Mouse (Mus musculus): ENCODE results near the gene Dqx1. TPM values are rescaled to one million over a fixed set of nuclear protein-coding genes. Genes with fewer than 3 reads are reported as not detected.

Gene Dqx1
- polyA plus RNA-seq, 2 experiments from 2014 or later = 1.5 to 1.6 TPM

DNA sequence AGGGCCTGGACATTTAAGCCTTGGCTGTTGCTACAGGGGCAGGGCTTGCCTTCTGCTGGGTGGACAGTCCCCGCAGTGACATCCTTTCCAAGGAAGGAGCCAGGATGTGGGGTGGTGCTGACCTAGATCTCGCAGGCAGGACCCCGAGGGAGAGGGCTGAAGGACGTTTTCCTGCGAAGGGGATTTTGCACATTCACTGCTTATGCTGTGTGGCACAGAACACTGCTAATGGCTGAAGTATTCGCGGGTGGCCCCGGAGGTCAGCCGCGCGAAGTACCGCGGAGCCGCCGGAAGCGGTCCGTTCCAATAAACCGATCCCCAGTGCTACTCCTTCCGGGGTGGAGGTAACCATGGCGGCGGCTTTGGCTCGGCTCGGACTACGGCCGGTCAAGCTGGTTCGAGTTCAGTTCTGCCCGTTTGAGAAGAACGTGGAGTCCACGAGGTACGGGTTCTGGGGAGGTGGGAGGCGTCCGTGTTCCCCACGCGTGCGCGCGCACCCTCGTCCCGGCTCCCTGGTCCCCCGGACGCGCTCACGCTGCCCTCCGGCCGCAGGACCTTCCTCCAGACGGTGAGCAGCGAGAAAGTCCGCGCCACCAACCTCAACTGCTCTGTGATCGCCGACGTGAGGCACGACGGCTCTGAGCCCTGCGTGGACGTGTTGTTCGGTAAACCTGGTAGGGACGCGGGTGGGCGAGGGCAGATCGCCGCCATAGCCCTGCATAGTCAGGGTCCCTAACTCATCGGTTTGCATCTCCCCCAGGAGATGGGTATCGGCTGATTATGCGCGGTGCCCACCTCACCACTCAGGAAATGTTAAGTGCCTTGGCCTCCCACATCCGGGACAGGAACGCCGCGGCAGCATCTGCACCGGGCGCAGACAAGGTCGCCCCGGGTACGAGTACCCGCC, 51.4 kb downstream of the Dqx1 start, which contains the start of gene Mrpl53:
TSS of gene Mrpl53 (plus strand) at position 279 of the 907 bp plus-strand sequence.
- ATAC-seq = peak; percentile 77

GRCm38 (mm10) chr6:83111510-83112136, 54.0 kb downstream of the Dqx1 start:
- no peak for ATAC-seq

GRCm38 (mm10) chr6:83115011-83115671, 57.5 kb downstream of the Dqx1 start, which contains the start of gene Mogs:
Gene Mogs (plus strand): TSS chr6:83115496.
- peak; percentile 89 for ATAC-seq

- peak; percentile 50 for ATAC-seq
These were observed 58.2 kb downstream of the Dqx1 start for GRCm38 (mm10) chr6:83115682-83116372.

DNA sequence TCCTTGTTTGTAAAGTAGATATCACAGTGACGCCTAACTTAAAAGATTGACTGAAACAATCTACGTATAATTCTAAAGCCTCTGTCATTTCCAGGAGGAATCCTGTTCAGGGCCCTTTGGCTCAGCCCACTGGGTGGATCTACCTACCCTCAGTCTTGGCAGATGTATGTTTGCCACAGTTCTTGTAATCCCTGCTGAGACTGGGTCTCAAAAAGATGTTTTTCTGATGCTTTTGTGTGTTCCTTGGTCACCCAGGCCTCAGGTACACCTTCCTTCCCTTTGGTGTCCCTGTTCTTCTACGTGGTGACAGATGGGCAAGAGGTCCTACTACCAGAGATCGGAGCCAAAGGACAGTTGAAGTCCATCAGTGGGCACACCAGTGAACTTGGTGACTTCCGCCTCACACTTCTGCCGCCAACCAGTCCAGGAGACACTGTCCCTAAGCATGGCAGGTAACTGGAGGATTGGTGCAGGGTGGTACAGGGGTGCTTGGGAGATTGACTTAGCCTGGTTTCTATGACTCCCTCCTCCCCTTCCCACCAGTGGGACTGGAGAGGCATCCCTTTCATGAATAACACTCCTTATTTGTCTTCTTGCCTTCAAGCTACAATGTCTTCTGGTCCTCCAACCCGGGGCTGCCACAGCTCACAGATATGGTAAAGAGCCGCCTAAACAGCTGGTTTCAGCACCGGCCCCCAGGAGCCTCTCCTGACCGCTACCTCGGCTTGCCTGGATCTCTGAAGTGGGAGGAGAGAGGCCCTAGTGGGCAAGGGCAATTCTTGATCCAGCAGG, 58.9 kb downstream of the Dqx1 start:
- no peak for ATAC-seq

Other genes starting within 250 kb of the Dqx1 start
- gene Sema4f, start 118.1 kb upstream of the Dqx1 start, polyA plus RNA-seq (2017; shearing (Covaris generic)) = 1 to 10 TPM; 2.7 to 3.8 TPM
- gene M1ap, start 110.9 kb upstream of the Dqx1 start, polyA plus RNA-seq (2017; shearing (Covaris generic)) = 1 to 10 TPM in 1 of 2 experiments, under 1 TPM in 1; 0.74 to 1.4 TPM
- 10 to 100 TPM; 26.3 to 47.2 TPM for gene Dok1, start 24.4 kb upstream of the Dqx1 start, polyA plus RNA-seq (2017; shearing (Covaris generic))
- gene Loxl3, start 23.7 kb upstream of the Dqx1 start, polyA plus RNA-seq (2017; shearing (Covaris generic)) = under 1 TPM in 1 of 2 experiments, not detected in 1; 0.26 TPM
- 100 to 1,000 TPM; 432 to 455 TPM for gene Aup1, start 3.3 kb upstream of the Dqx1 start, polyA plus RNA-seq (2017; shearing (Covaris generic))
- 10 to 100 TPM; 19.0 to 22.2 TPM for gene Htra2, start 2.6 kb upstream of the Dqx1 start, polyA plus RNA-seq (2017; shearing (Covaris generic))
- gene Tlx2, start 12.4 kb downstream of the Dqx1 start, polyA plus RNA-seq (2017; shearing (Covaris generic)) = not detected
- 10 to 100 TPM; 31.2 to 35.9 TPM for gene Pcgf1, start 20.0 kb downstream of the Dqx1 start, polyA plus RNA-seq (2017; shearing (Covaris generic))
- not detected for gene Lbx2, start 28.5 kb downstream of the Dqx1 start, polyA plus RNA-seq (2017; shearing (Covaris generic))
- not detected for gene Ccdc142, start 43.8 kb downstream of the Dqx1 start, polyA plus RNA-seq (2017; shearing (Covaris generic))
- gene Gm42688, start 43.8 kb downstream of the Dqx1 start, polyA plus RNA-seq (2017; shearing (Covaris generic)) = 1 to 10 TPM in 1 of 2 experiments, under 1 TPM in 1; 0.52 to 1.0 TPM
- gene Mrpl53, start 51.2 kb downstream of the Dqx1 start, polyA plus RNA-seq (2017; shearing (Covaris generic)) = 10 to 100 TPM; 63.9 to 66.3 TPM
- gene Mogs, start 57.7 kb downstream of the Dqx1 start, polyA plus RNA-seq (2017; shearing (Covaris generic)) = 10 to 100 TPM in 1 of 2 experiments, 1 to 10 TPM in 1; 8.7 to 12.5 TPM
- gene Wbp1, start 63.7 kb downstream of the Dqx1 start, polyA plus RNA-seq (2017; shearing (Covaris generic)) = 10 to 100 TPM; 21.2 to 31.7 TPM
- 1 to 10 TPM; 1.3 to 2.4 TPM for gene Ino80b, start 67.6 kb downstream of the Dqx1 start, polyA plus RNA-seq (2017; shearing (Covaris generic))
- not detected for gene Rtkn, start 77.6 kb downstream of the Dqx1 start, polyA plus RNA-seq (2017; shearing (Covaris generic))
- under 1 TPM in 1 of 2 experiments, not detected in 1; 0.73 TPM for gene Wdr54, start 98.6 kb downstream of the Dqx1 start, polyA plus RNA-seq (2017; shearing (Covaris generic))
- gene 1700003E16Rik, start 98.6 kb downstream of the Dqx1 start, polyA plus RNA-seq (2017; shearing (Covaris generic)) = not detected
- gene Dctn1, start 108.1 kb downstream of the Dqx1 start, polyA plus RNA-seq (2017; shearing (Covaris generic)) = 10 to 100 TPM; 12.7 to 24.6 TPM
- gene Slc4a5, start 162.0 kb downstream of the Dqx1 start, polyA plus RNA-seq (2017; shearing (Covaris generic)) = under 1 TPM; 0.48 to 0.76 TPM